Mouse (Mus musculus): ENCODE measurements at regions not wholly inside any gene's neighbourhood (a gene's known extent, or its start where the extent isn't known, plus 50 kb on each side); places are given as distances from the start of the nearest gene placed in this dataset.
A peak's percentile ranks its signal among the peaks of the same experiment; 100 is the strongest.

- no peak for DNase-seq
Measured at GRCm38 (mm10) chr10:56453578-56454069, 76.5 kb downstream of the Gja1 start.

GRCm38 (mm10) chr10:56455867-56456468 lies 78.8 kb downstream of the Gja1 start:
- no peak for DNase-seq

- peak; percentile 5 for DNase-seq
Measured at GRCm38 (mm10) chr10:56468537-56468936, 91.4 kb downstream of the Gja1 start.

- no peak for DNase-seq
Measured at GRCm38 (mm10) chr10:56468993-56469712, 92.0 kb downstream of the Gja1 start.

GRCm38 (mm10) chr10:56469895-56470294 lies 92.8 kb downstream of the Gja1 start:
- DNase-seq = no peak

- DNase-seq = no peak
Measured at GRCm38 (mm10) chr10:56474951-56475350, 97.8 kb downstream of the Gja1 start.

- no peak for DNase-seq
Measured at GRCm38 (mm10) chr10:56482156-56482716, 105.1 kb downstream of the Gja1 start.

GRCm38 (mm10) chr10:56484931-56485330 lies 107.8 kb downstream of the Gja1 start:
- DNase-seq = no peak

- no peak for DNase-seq
Measured at GRCm38 (mm10) chr10:56485746-56486145, 108.6 kb downstream of the Gja1 start.

GRCm38 (mm10) chr10:56486584-56486983 lies 109.5 kb downstream of the Gja1 start:
- peak; percentile 31 for DNase-seq

GRCm38 (mm10) chr10:56493461-56493860 lies 116.3 kb downstream of the Gja1 start:
- no peak for DNase-seq

GRCm38 (mm10) chr10:56495352-56495751 lies 118.2 kb downstream of the Gja1 start:
- no peak for DNase-seq

GRCm38 (mm10) chr10:56519041-56519440 lies 141.9 kb downstream of the Gja1 start:
- DNase-seq = peak; percentile 4

GRCm38 (mm10) chr10:56525791-56526190 lies 148.7 kb downstream of the Gja1 start:
- DNase-seq = no peak

- DNase-seq = no peak
Measured at GRCm38 (mm10) chr10:56537091-56537490, 160.0 kb downstream of the Gja1 start.

- no peak for DNase-seq
Measured at GRCm38 (mm10) chr10:56539827-56540511, 162.8 kb downstream of the Gja1 start.

GRCm38 (mm10) chr10:56542106-56542505 lies 165.0 kb downstream of the Gja1 start:
- DNase-seq = no peak

GRCm38 (mm10) chr10:56545989-56546388 lies 168.9 kb downstream of the Gja1 start:
- DNase-seq = no peak

GRCm38 (mm10) chr10:56546824-56547223 lies 169.7 kb downstream of the Gja1 start:
- DNase-seq = no peak

- no peak for DNase-seq
Measured at GRCm38 (mm10) chr10:56547825-56548224, 170.7 kb downstream of the Gja1 start.

- no peak for DNase-seq
Measured at GRCm38 (mm10) chr10:56566836-56567442, 189.8 kb downstream of the Gja1 start.

- DNase-seq = no peak
Measured at GRCm38 (mm10) chr10:56582065-56582464, 204.9 kb downstream of the Gja1 start.

GRCm38 (mm10) chr10:56587205-56587604 lies 210.1 kb downstream of the Gja1 start:
- DNase-seq = no peak

All from lung, postnatal 36 days (tissue).